Mouse (Mus musculus): ENCODE measurements around the gene Emg1.
"Not testable (repeated sequence)": the region's sequence is repeated elsewhere in the genome, so short reads cannot be mapped to it uniquely, and the experiment has no call there.

The Emg1 gene

GRCm38 (mm10) chr6:124708289-124708889 lies 3.6 kb downstream of the Emg1 start:
- DNase-seq (ENCODE audit: extremely low read depth, low read depth, low spot score) = no peak

GRCm38 (mm10) chr6:124706061-124706627 lies 5.8 kb downstream of the Emg1 start:
- no peak for DNase-seq (ENCODE audit: extremely low read depth, low read depth, low spot score)

- DNase-seq (ENCODE audit: extremely low read depth, low read depth, low spot score) = no peak
These were observed 7.6 kb downstream of the Emg1 start for GRCm38 (mm10) chr6:124704417-124704816.

GRCm38 (mm10) chr6:124703789-124704188 lies 8.2 kb downstream of the Emg1 start:
- DNase-seq (ENCODE audit: extremely low read depth, low read depth, low spot score) = no peak

- no peak for DNase-seq (ENCODE audit: extremely low read depth, low read depth, low spot score)
These were observed 9.2 kb downstream of the Emg1 start for GRCm38 (mm10) chr6:124702784-124703103.

- no peak for DNase-seq (ENCODE audit: extremely low read depth, low read depth, low spot score)
These were observed 9.7 kb downstream of the Emg1 start for GRCm38 (mm10) chr6:124702102-124702783.

- no peak for DNase-seq (ENCODE audit: extremely low read depth, low read depth, low spot score)
These were observed 10.6 kb downstream of the Emg1 start for GRCm38 (mm10) chr6:124701338-124701737.

GRCm38 (mm10) chr6:124699962-124700610 lies 11.9 kb downstream of the Emg1 start:
- DNase-seq (ENCODE audit: extremely low read depth, low read depth, low spot score) = peak; percentile 73

GRCm38 (mm10) chr6:124699366-124699765 lies 12.6 kb downstream of the Emg1 start:
- DNase-seq (ENCODE audit: extremely low read depth, low read depth, low spot score) = no peak

GRCm38 (mm10) chr6:124698751-124699150 lies 13.2 kb downstream of the Emg1 start:
- no peak for DNase-seq (ENCODE audit: extremely low read depth, low read depth, low spot score)

GRCm38 (mm10) chr6:124696441-124697150 lies 15.4 kb downstream of the Emg1 start:
- DNase-seq (ENCODE audit: extremely low read depth, low read depth, low spot score) = no peak

- no peak for DNase-seq (ENCODE audit: extremely low read depth, low read depth, low spot score)
These were observed 17.6 kb downstream of the Emg1 start for GRCm38 (mm10) chr6:124694166-124694955.

GRCm38 (mm10) chr6:124693243-124693981 lies 18.6 kb downstream of the Emg1 start:
- DNase-seq (ENCODE audit: extremely low read depth, low read depth, low spot score) = no peak

- DNase-seq (ENCODE audit: extremely low read depth, low read depth, low spot score) = no peak
These were observed 21.5 kb downstream of the Emg1 start for GRCm38 (mm10) chr6:124690517-124690916.

GRCm38 (mm10) chr6:124689011-124689410 lies 23.0 kb downstream of the Emg1 start:
- DNase-seq (ENCODE audit: extremely low read depth, low read depth, low spot score) = no peak

GRCm38 (mm10) chr6:124688151-124688758 lies 23.7 kb downstream of the Emg1 start:
- DNase-seq (ENCODE audit: extremely low read depth, low read depth, low spot score) = no peak

- DNase-seq (ENCODE audit: extremely low read depth, low read depth, low spot score) = not testable (repeated sequence)
These were observed 25.3 kb downstream of the Emg1 start for GRCm38 (mm10) chr6:124686644-124687043.

GRCm38 (mm10) chr6:124685606-124686386 lies 26.2 kb downstream of the Emg1 start:
- no peak for DNase-seq (ENCODE audit: extremely low read depth, low read depth, low spot score)

All from fat pad, adult 2 months (tissue).